Mouse (Mus musculus) frontal cortex, postnatal 14 days (tissue): ENCODE results near the gene Arhgef10l.
A peak's percentile ranks its signal among the peaks of the same experiment; 100 is the strongest.

Experiments used
- DNase-seq, 2 experiments: peaks; one replicate each; pipeline ENCODE4 v3.0.0; 2022; ENCODE audit warnings: low spot score in 2 of 2

Gene Arhgef10l

GRCm38 (mm10) chr4:140469760-140470452, 195.9 kb downstream of the Arhgef10l start:
- DNase-seq: peak in 1 of 2 experiments; percentile 51

- no peak for DNase-seq
These were observed 198.5 kb downstream of the Arhgef10l start for GRCm38 (mm10) chr4:140467254-140467791.
